15 mouse cellular contexts compared by ENCODE assay signal in the genomic region with DNA sequence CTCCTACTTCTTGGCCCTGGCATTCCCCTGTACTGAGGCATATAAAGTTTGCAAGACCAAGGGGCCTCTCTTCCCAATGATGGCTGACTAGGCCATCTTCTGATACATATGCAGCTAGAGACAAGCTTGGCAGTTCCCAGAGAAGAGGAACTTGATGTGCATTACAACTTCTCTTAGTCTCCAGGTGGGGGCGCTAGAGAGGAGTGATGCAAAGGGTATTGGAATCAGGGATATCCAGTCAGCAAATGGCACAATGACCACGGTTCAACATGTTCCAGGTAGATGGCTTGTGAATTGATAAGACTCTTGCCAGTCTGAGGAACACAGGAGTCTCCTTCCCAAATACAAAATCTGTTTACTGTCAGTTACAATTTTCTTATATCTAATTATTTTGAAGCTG.
DNase-seq lines count a peak whose midpoint lies in the region; ATAC-seq and TF ChIP-seq lines count a peak whose summit lies in the region.
"Had no signal": no experiment of that assay in that cellular context is flagged by ENCODE, and none has a peak within 500 bp of the region (broad histone marks: within the 10 kb centered on the region; RNA-seq: fewer than 3 reads in every experiment).

No protein-coding gene starts in this region.

- H3K4me3 ChIP-seq in forebrain, postnatal 0 days (ENCODE audit: low read depth, low read length): no peak overlapping the region
- no peak overlapping the region for H3K4me3 ChIP-seq in forebrain, embryonic 15.5 days
- H3K4me3 ChIP-seq in lung, postnatal 0 days (ENCODE audit: low read depth, low read length): no peak overlapping the region
- H3K4me3 ChIP-seq: forebrain, embryonic 13.5 days; intestine, embryonic 15.5 days; limb, embryonic 12.5 days; neural tube, embryonic 15.5 days had no signal

- no peak for DNase-seq in forebrain, postnatal 0 days
- DNase-seq in lung, postnatal 0 days (ENCODE audit: low spot score): no peak
- no peak for DNase-seq in lung, postnatal 14 days
- peak; percentile 34 for DNase-seq in ES-CJ7 (ENCODE audit: low read depth, low spot score)
- peak; percentile 3 for DNase-seq in splenic B cell, adult 2 months (ENCODE audit: low read depth, low spot score)
- DNase-seq in spleen, postnatal 4 days (ENCODE audit: low spot score in 2 of 2): no peak
- DNase-seq: cerebellum, adult 11-12 months; kidney, postnatal 25 days; lung, adult 2 months had no signal

- no peak overlapping the region for H3K4me2 ChIP-seq in forebrain, postnatal 0 days (ENCODE audit: low read depth)
- H3K4me2 ChIP-seq in forebrain, embryonic 15.5 days (replicated peaks): no peak overlapping the region
- H3K4me2 ChIP-seq in lung, postnatal 0 days (replicated peaks; ENCODE audit: low read depth, low read length): no peak overlapping the region
- H3K4me2 ChIP-seq: forebrain, embryonic 13.5 days; heart, embryonic 11.5 days; intestine, embryonic 15.5 days; limb, embryonic 12.5 days; neural tube, embryonic 15.5 days had no signal

- no peaks in the 10 kb centered on the region for H3K9me3 ChIP-seq in forebrain, postnatal 0 days (ENCODE audit: low read length)
- H3K9me3 ChIP-seq in forebrain, embryonic 15.5 days: no peaks in the 10 kb centered on the region
- H3K9me3 ChIP-seq in lung, postnatal 0 days (ENCODE audit: low read length): no peaks in the 10 kb centered on the region
- H3K9me3 ChIP-seq: forebrain, embryonic 13.5 days; intestine, embryonic 15.5 days; limb, embryonic 12.5 days; neural tube, embryonic 15.5 days had no signal

- H3K27ac ChIP-seq in forebrain, postnatal 0 days (ENCODE audit: low read depth, low read length): no peak overlapping the region
- no peak overlapping the region for H3K27ac ChIP-seq in forebrain, embryonic 15.5 days (replicated peaks)
- H3K27ac ChIP-seq in lung, postnatal 0 days (ENCODE audit: low read length): no peak overlapping the region
- H3K27ac ChIP-seq: forebrain, embryonic 13.5 days; intestine, embryonic 15.5 days; limb, embryonic 12.5 days; neural tube, embryonic 15.5 days had no signal

- no peak overlapping the region for H3K9ac ChIP-seq in forebrain, postnatal 0 days
- no peak overlapping the region for H3K9ac ChIP-seq in forebrain, embryonic 15.5 days (replicated peaks)
- no peak overlapping the region for H3K9ac ChIP-seq in lung, postnatal 0 days (replicated peaks; ENCODE audit: low read depth)
- H3K9ac ChIP-seq: forebrain, embryonic 13.5 days; intestine, embryonic 15.5 days; limb, embryonic 12.5 days; neural tube, embryonic 15.5 days had no signal

- H3K36me3 ChIP-seq in forebrain, postnatal 0 days (ENCODE audit: insufficient read depth): no peaks in the 10 kb centered on the region
- no peaks in the 10 kb centered on the region for H3K36me3 ChIP-seq in forebrain, embryonic 15.5 days
- no peaks in the 10 kb centered on the region for H3K36me3 ChIP-seq in lung, postnatal 0 days (ENCODE audit: insufficient read depth, low read length)
- H3K36me3 ChIP-seq in splenic B cell, adult 2 months (ENCODE audit: control insufficient read depth, insufficient read depth, low read length, poor library complexity, severe bottlenecking): no peaks in the 10 kb centered on the region
- H3K36me3 ChIP-seq: intestine, embryonic 15.5 days; limb, embryonic 12.5 days; neural tube, embryonic 15.5 days had no signal

- no peak for TF ChIP-seq EP300 in lung, postnatal 0 days (IDR thresholded peaks at IDR 0.05)

- no peaks in the 10 kb centered on the region for H3K4me1 ChIP-seq in forebrain, postnatal 0 days (ENCODE audit: insufficient read depth)
- peaks cover 4% of the 10 kb centered on the region; the same call in 1 of the 2 replicates for H3K4me1 ChIP-seq in forebrain, embryonic 15.5 days
- no peaks in the 10 kb centered on the region for H3K4me1 ChIP-seq in lung, postnatal 0 days (ENCODE audit: insufficient read depth, low read depth, low read length)
- H3K4me1 ChIP-seq: forebrain, embryonic 13.5 days; intestine, embryonic 15.5 days; limb, embryonic 12.5 days; neural tube, embryonic 15.5 days had no signal

- H3K27me3 ChIP-seq in forebrain, postnatal 0 days (ENCODE audit: insufficient read depth, low read length): no peaks in the 10 kb centered on the region
- H3K27me3 ChIP-seq in forebrain, embryonic 15.5 days: no peaks in the 10 kb centered on the region
- H3K27me3 ChIP-seq in lung, postnatal 0 days (replicated peaks; ENCODE audit: insufficient read depth, low read length): no peaks in the 10 kb centered on the region
- H3K27me3 ChIP-seq in splenic B cell, adult 2 months (ENCODE audit: control insufficient read depth, insufficient read depth, low read length, poor library complexity, severe bottlenecking): no peaks in the 10 kb centered on the region
- H3K27me3 ChIP-seq: forebrain, embryonic 13.5 days; intestine, embryonic 15.5 days; limb, embryonic 12.5 days; neural tube, embryonic 15.5 days had no signal

- no peak for ATAC-seq in forebrain, postnatal 0 days
- no peak for ATAC-seq in forebrain, embryonic 15.5 days (replicated peaks)
- no peak for ATAC-seq in lung, postnatal 0 days
- ATAC-seq: forebrain, embryonic 13.5 days; intestine, embryonic 15.5 days had no signal

- TF ChIP-seq CTCF in forebrain, postnatal 0 days (IDR thresholded peaks at IDR 0.05; ENCODE audit: low read depth): 0 out of 2 replicates have a peak, but pooled peaks have one; percentile 8
- TF ChIP-seq CTCF in lung, postnatal 0 days (IDR thresholded peaks at IDR 0.05): peak; percentile 23; the same call in 1 of the 2 replicates

- 69% methylated on average over 2 of the region's 2 CpGs for WGBS in forebrain, postnatal 0 days
- WGBS in forebrain, embryonic 15.5 days: 74% methylated on average over 2 of the region's 2 CpGs
- WGBS in lung, postnatal 0 days: 62% methylated on average over 2 of the region's 2 CpGs

Comparison
In these comparisons a context has a peak if more than half of its experiments do, and no peak if none do; other contexts are left out.
1. DNase-seq: peak in ES-CJ7 (single experiment) and splenic B cell, adult 2 months (single experiment); none in forebrain, postnatal 0 days (single experiment), lung, postnatal 0 days (single experiment), lung, postnatal 14 days (single experiment) and spleen, postnatal 4 days (0 of 2).